Comparison of ENCODE assay signal across 19 mouse cellular contexts in the genomic region with DNA sequence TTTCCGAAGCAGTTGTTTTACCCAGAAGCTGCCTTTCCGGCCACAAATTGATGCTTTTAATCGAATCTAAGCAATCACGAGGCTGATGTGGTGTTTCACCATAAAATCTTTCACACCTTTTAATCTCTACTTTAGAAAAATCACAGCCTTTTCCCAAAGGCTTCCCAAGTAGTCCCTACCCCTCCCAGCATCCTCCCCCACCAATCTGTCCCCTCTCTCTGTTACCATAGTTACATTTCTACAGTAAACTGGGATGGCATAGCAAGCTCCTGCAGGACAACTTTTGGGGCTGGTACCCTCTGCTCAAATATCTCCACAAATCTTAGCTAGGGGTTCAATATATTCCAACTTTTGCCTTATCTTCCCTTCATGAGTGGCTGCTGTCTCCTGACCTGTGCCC.
A peak's percentile ranks its signal among the peaks of the same experiment; 100 is the strongest.
DNase-seq lines count a peak whose midpoint lies in the region; TF ChIP-seq lines count a peak whose summit lies in the region.
"Had no signal": no experiment of that assay in that cellular context is flagged by ENCODE, and none has a peak within 500 bp of the region (broad histone marks: within the 10 kb centered on the region; RNA-seq: fewer than 3 reads in every experiment).

No protein-coding gene starts in this region.

- no peak overlapping the region for H3K27ac ChIP-seq in heart, embryonic 10.5 days
- H3K27ac ChIP-seq in left cerebral cortex, adult 2 months: peak overlapping the region; percentile 63
- no peak overlapping the region for H3K27ac ChIP-seq in gastrocnemius, adult 2 months
- H3K27ac ChIP-seq: embryonic facial prominence, embryonic 15.5 days; forebrain, embryonic 10.5 days; forebrain, embryonic 15.5 days; heart, adult 2 months; heart, embryonic 13.5 days; hindbrain, embryonic 15.5 days had no signal

- no peaks in the 10 kb centered on the region for H3K27me3 ChIP-seq in heart, embryonic 10.5 days (ENCODE audit: insufficient read depth, poor library complexity, severe bottlenecking)
- H3K27me3 ChIP-seq: embryonic facial prominence, embryonic 15.5 days; forebrain, embryonic 15.5 days; heart, embryonic 13.5 days; hindbrain, embryonic 15.5 days had no signal

- H3K4me3 ChIP-seq in heart, embryonic 10.5 days: no peak overlapping the region
- no peak overlapping the region for H3K4me3 ChIP-seq in left cerebral cortex, adult 2 months
- H3K4me3 ChIP-seq in gastrocnemius, adult 2 months: no peak overlapping the region
- H3K4me3 ChIP-seq: embryonic facial prominence, embryonic 15.5 days; erythroblast, embryonic 14.5 days; forebrain, embryonic 10.5 days; forebrain, embryonic 15.5 days; heart, adult 2 months; heart, embryonic 13.5 days; hindbrain, embryonic 15.5 days had no signal

- H3K4me1 ChIP-seq in heart, embryonic 10.5 days: 0 out of 2 replicates have a peak, but pooled peaks cover 3% of the 10 kb centered on the region
- H3K4me1 ChIP-seq: embryonic facial prominence, embryonic 15.5 days; forebrain, embryonic 10.5 days; forebrain, embryonic 15.5 days; hindbrain, embryonic 15.5 days had no signal

- peak; percentile 7 for DNase-seq in heart, embryonic 10.5 days (ENCODE audit: low spot score)
- no peak for DNase-seq in heart, adult 9 months (ENCODE audit: low spot score in 2 of 2)
- no peak for DNase-seq in left cerebral cortex, adult 2 months (ENCODE audit: extremely low spot score in 1 of 2, low spot score in 2 of 2)
- no peak for DNase-seq in left cerebral cortex, adult 18-20 months (ENCODE audit: low spot score in 2 of 2)
- peak; percentile 68 for DNase-seq in brain, adult 2 months (ENCODE audit: low read depth, low spot score)
- DNase-seq in layer of hippocampus, adult 9-10 months (ENCODE audit: low spot score): peak; percentile 13
- DNase-seq in gastrocnemius, adult 2 months: no peak
- DNase-seq: adrenal gland, adult 2 months; adrenal gland, postnatal 25 days; embryo, embryonic 11 days; gastrocnemius, postnatal 14 days; heart, adult 2 months; heart, postnatal 36 days had no signal

- intact Hi-C loops in left cerebral cortex, adult 2 months (cut with DNase I): loop anchor here (5.0 kb wide), 2 partner anchors 343 to 508 kb away; partner anchors contain the start of gene Ryr2
- intact Hi-C loops in gastrocnemius, adult 2 months (cut with DNase I): loop anchor here (10.0 kb wide), 1 partner anchor 341 kb away; the partner anchor contains the start of gene Ryr2

- WGBS in heart, embryonic 10.5 days: 75% methylated on average over 4 of the region's 4 CpGs

- H3K36me3 ChIP-seq in heart, embryonic 10.5 days: peaks cover 31% of the 10 kb centered on the region
- H3K36me3 ChIP-seq: embryonic facial prominence, embryonic 15.5 days; forebrain, embryonic 10.5 days; forebrain, embryonic 15.5 days; hindbrain, embryonic 15.5 days had no signal

- H3K9me3 ChIP-seq in heart, embryonic 10.5 days: no peaks in the 10 kb centered on the region
- H3K9me3 ChIP-seq: embryonic facial prominence, embryonic 15.5 days; forebrain, embryonic 10.5 days; forebrain, embryonic 15.5 days; heart, embryonic 13.5 days; hindbrain, embryonic 15.5 days had no signal

- no peak for TF ChIP-seq CTCF in left cerebral cortex, adult 2 months (IDR thresholded peaks at IDR 0.05)
- TF ChIP-seq CTCF in gastrocnemius, adult 2 months (IDR thresholded peaks at IDR 0.05): no peak

Comparison
In these comparisons a context has a peak if more than half of its experiments do, and no peak if none do; other contexts are left out.
1. DNase-seq: peak in heart, embryonic 10.5 days (single experiment), brain, adult 2 months (single experiment) and layer of hippocampus, adult 9-10 months (single experiment); none in heart, adult 9 months (0 of 2), left cerebral cortex, adult 2 months (0 of 2), left cerebral cortex, adult 18-20 months (0 of 2) and gastrocnemius, adult 2 months (single experiment).